Mouse (Mus musculus) cerebellum, adult 11 months (tissue): ENCODE results near the gene Ghdc.

ENCODE experiments used
- DNase-seq: peaks from one replicate; pipeline ENCODE4 v3.0.0; 2022

Gene Ghdc

DNA sequence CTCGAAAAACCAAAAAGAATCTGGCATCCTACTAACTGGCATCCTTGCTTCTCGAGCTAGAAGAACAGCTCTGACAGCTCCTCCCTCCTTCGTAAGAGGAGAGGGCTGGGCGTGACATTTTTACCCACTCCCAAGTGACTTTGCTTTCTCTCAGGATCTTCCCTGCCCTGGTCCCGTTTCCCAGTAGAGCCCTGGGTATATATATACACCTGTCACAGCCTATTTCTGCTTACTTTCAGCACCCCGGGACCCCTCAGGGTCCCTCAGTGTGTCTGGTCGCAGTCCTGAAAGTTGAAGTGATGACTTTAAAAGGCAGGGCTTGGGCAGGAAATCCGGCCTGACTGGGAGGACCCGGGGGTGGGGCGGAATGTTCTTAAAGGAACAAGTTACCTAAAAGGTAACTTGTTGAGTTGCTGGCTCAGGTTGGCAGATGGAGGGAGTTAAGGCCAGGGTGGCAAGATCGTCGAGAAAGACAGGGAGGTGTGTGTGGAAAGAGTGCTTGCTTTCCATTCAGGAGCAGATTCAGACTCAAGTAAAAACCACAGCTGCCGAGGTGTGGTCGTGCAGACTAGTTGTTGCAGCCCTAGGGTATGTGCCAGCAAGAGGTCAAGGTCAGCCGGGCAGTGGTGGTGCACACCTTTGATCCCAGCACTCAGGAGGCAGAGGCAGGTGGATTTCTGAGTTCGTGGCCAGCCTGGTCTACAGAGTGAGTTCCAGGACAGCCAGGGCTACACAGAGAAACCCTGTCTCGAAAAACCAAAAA, at the start of gene Ghdc:
Ghdc (minus strand) TSS at position 312 of the 763 bp plus-strand sequence.
- DNase-seq: peak; percentile 60

DNA sequence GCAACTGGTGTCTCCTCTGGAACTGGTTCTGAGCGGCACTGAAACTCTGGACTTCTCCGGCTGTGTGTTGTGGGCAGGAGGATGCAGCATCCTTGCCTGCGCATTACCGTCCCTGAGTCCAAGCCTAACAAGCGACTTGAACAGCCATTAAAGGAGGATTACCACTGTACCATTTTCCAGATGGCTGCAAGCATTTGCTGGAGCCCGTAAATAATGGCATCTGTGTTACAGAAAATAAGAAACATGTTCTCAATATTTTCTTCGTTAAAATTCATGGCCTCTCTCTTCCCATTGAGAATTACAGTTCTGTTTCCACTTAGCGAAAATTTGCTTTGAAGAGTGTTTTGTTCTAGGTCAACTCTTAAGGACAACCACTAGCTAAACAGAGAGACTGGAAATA, 49.3 kb upstream of the Ghdc start:
- no peak for DNase-seq

- no peak for DNase-seq
Observed at GRCm38 (mm10) chr11:100819626-100820025, 48.9 kb upstream of the Ghdc start.

- DNase-seq: no peak
Observed at GRCm38 (mm10) chr11:100819048-100819447, 48.3 kb upstream of the Ghdc start.

DNA sequence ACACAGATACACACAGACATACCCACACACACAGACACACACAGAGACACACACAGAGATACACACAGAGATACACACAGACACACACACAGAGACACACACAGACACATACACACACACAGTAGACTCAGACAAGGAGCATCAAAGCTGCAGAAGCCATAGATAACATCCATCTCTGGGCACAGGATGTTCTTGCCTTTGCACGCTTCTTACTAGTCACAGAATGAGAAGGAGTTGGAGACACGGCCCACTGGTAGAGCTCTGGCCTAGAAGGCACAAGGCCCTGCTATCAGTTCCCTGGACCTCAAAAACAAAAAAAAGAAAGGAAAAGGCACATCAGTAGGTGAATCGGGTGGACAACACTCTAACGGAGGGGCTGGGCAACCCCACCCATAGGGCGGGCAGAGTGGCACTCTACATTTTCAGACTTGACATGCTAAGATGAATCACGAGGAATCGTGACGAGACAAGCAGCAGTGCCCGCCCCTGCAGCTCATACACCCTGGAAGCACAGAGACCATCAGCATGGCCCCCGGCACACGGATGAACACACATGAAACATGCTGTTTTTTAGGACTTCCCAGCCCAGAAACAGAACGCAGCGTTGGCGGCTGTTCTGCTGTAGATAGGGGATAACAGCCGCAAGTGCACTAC, 47.7 kb upstream of the Ghdc start:
- no peak for DNase-seq

DNA sequence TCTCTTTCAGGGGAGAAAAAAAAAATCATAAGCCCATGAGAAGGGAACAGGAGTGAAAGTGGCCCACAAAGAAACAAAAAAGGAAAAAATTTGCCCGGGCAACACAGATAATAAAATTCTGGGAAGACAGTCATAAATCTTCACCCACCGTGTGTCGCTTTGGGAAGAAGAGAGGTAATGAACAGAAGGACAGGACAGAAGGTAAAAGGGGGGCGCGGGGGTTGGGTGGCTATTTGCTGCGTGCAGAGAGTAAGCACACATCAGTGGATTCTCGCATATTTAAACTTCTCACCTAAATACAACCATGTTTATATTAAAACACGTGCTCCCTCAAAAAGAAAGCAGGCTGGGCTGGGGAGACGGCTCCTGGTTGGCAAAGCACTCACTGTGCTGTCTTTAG, 46.6 kb upstream of the Ghdc start:
- DNase-seq: peak; percentile 73

GRCm38 (mm10) chr11:100816801-100817200, 46.0 kb upstream of the Ghdc start:
- peak; percentile 68 for DNase-seq

DNA sequence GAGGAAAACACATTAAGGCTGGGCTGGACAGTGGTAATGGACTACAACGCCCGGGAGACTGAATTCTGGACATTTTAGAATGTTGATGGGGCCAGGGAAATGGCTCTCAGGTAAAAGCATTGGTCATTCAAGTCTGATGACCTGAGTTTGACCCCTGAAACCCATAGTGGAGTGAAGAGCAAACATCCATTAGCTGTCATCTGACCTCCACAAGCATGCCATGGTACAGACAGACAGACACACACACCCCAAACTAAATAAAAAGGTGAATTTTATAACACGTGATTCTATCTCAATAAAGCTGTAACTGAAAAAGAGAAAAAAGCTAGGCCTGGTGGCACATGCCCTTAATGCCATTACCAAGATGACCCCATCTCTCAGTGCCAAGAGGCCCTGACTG, 45.6 kb upstream of the Ghdc start:
- DNase-seq: no peak

- DNase-seq: peak; percentile 52
Observed at GRCm38 (mm10) chr11:100814498-100814897, 43.7 kb upstream of the Ghdc start.

GRCm38 (mm10) chr11:100811132-100811531, 40.4 kb upstream of the Ghdc start:
- DNase-seq: no peak

- no peak for DNase-seq
Observed at GRCm38 (mm10) chr11:100810516-100810915, 39.8 kb upstream of the Ghdc start.

GRCm38 (mm10) chr11:100806380-100807305, 35.9 kb upstream of the Ghdc start:
- no peak for DNase-seq

DNA sequence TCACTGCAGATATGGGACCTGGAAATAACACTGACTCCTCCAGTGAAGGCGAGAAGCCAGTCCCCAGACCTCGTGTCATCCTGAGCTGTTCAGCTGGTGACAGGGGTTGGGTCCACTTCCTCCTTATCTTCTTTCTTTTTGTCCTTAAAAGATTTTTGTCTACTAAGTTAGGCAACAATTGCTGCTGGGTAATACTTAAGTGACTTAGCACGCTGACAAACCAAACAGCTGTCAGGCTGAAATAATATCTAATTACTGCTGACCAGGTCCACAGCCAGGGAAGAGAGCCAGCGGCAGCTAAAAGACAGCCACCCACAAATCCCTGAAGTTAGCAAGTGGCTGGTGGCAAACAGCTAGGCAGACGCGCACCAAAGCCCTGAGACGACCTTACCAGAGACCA, 34.8 kb upstream of the Ghdc start:
- no peak for DNase-seq

GRCm38 (mm10) chr11:100804409-100804808, 33.7 kb upstream of the Ghdc start:
- DNase-seq: no peak

DNA sequence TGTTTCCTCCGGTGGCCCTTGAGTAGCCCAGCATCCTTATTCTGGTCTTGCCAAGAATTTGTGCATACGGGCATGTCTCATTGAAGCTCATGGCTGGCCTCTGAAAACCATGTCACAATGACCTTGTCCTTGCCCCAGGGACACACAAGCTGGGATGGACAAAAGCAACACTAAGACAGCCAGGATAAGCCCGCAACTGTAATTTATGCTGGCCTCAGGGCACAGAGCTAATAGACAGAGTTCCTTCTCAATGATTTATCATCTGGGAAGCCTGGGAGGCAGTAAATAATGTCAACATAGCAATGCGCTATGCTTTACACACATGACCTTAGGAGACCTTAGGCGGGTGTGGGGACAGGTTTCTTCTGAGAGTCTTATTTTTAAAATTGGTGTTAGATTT, 28.7 kb upstream of the Ghdc start:
- DNase-seq: no peak

- no peak for DNase-seq
Observed at GRCm38 (mm10) chr11:100796585-100796984, 25.8 kb upstream of the Ghdc start.

GRCm38 (mm10) chr11:100795386-100795785, 24.6 kb upstream of the Ghdc start:
- DNase-seq: no peak

DNA sequence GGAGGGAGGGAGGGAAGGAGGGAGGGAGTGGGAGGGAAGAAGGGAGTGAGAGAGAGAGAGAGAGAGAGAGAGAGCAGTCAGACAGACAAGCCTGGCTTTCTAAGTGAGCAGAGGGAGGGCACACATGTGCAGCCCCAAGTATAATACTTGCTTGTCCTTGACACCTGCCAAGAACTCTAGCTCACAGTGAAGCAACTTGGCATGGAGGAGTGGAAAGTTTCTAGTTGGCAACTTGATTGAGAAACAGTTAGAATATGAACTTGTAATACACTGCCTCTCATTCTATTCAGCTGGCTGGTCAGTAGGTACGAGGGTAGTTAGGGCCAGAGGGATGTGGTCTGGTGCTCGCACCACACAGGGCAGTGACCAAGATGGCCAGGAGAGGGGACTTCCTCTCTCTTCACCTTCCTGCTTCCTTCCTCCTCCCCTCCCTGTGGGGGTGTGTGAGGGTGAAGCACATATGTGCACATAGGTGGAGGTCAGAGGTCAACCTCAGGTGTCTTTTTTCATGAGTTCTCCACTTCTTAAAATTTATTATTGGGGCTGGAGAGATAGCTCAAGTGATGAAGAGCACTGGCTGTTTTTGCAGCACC, 20.8 kb upstream of the Ghdc start:
- no peak for DNase-seq

- peak; percentile 60 for DNase-seq
Observed at GRCm38 (mm10) chr11:100790644-100791043, 19.9 kb upstream of the Ghdc start.

DNA sequence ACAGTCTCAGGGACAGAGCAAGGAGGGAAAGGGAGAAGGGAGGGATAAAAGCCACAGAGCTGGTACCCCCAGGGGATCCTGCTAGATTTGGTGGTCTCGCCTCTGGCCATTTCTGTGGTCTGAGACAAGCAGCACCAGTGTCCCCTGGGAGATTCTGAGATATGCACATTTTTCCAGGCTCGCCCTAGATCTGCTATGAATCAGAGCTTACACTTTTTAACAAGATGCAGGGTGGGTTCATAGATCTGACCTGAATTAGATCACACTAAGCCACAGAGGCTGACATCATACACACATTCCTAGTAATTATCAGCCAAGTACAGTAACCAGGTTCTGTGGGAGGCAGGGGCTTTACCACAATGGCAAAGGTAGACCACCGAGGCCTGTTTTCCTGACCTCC, 18.9 kb upstream of the Ghdc start:
- DNase-seq: no peak

DNA sequence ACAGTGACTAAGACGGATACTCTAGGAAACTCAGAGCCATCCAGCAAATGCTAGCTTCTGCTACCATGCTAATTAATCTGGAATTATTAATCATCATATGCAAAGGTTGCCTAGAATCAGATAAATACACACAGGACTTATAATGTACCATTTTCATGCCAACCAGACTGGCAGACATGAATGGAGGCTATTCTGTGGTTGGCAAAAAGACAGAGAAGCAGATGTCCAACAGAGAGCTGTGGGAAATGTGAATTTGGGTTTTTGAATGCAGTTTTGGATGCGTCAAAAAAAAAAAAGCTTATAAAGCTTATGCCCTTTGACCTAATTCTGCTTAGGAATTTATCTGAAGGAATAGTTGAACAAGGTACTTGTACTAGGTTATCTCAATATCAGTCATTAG, 15.0 kb upstream of the Ghdc start:
- no peak for DNase-seq

GRCm38 (mm10) chr11:100784286-100784685, 13.5 kb upstream of the Ghdc start:
- peak; percentile 31 for DNase-seq

DNA sequence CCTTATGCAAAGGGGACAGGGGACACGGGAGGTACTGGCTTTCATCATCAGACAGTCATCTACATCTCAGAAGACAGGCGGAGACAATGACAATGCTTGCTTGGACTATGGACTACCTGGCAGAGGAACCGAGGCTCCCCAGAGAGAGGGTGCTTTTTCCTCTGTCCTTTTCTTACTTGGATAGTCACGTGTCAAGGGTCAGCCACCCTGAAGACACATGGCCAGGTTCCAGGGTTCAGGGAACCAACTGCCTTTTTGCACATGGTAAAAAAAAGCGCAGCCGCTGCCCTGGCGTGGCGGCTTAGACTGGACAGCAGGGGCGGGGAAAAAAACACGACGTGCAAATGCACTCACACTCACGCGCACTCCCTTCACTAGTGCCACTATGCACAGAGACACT, 11.8 kb upstream of the Ghdc start:
- DNase-seq: no peak
